Mouse (Mus musculus) gonadal fat pad, adult 2 months (tissue): ENCODE results near the gene Cldn9. TPM values are rescaled to one million over a fixed set of nuclear protein-coding genes. Genes with fewer than 3 reads are reported as not detected.
A peak's percentile ranks its signal among the peaks of the same experiment; 100 is the strongest.

Experiments
- DNase-seq: peaks from one replicate; pipeline ENCODE4 v3.0.0-alpha.2; 2012; ENCODE audit warnings: low read depth
- polyA plus RNA-seq: library from polyadenylated mRNA; depleted of rRNA; stranded (reverse); fragments of >200 nt; gene quantifications from 2 replicates; pipeline ENCODE4 v1.2.3, GENCODE M21; 2012

Cldn9 gene
- polyA plus RNA-seq, 1 experiment: 0.99 TPM

GRCm38 (mm10) chr17:23680336-23680735 lies 3.5 kb downstream of the Cldn9 start:
- DNase-seq: no peak

GRCm38 (mm10) chr17:23679127-23679835 lies 4.5 kb downstream of the Cldn9 start, which contains the start of gene Cldn6:
Gene Cldn6, plus strand, starts transcription at chr17:23679249.
- DNase-seq: no peak

GRCm38 (mm10) chr17:23677236-23677679 lies 6.6 kb downstream of the Cldn9 start, which contains the start of gene Tnfrsf12a:
Gene Tnfrsf12a, minus strand, starts transcription at chr17:23677468.
- DNase-seq: no peak

- DNase-seq: no peak
These were observed 7.3 kb downstream of the Cldn9 start for GRCm38 (mm10) chr17:23676473-23677031.

- DNase-seq: no peak
These were observed 8.1 kb downstream of the Cldn9 start for GRCm38 (mm10) chr17:23675564-23676281.

GRCm38 (mm10) chr17:23675127-23675526 lies 8.7 kb downstream of the Cldn9 start:
- DNase-seq: no peak

GRCm38 (mm10) chr17:23674271-23674952 lies 9.4 kb downstream of the Cldn9 start:
- no peak for DNase-seq

- peak; percentile 90 for DNase-seq
These were observed 10.3 kb downstream of the Cldn9 start, which contains the start of the genes Hcfc1r1 and Thoc6 for GRCm38 (mm10) chr17:23673424-23674073. Gene Hcfc1r1, plus strand, starts transcription at chr17:23673596. Gene Thoc6, minus strand, starts transcription at chr17:23673882.

GRCm38 (mm10) chr17:23672761-23673160 lies 11.1 kb downstream of the Cldn9 start:
- no peak for DNase-seq

- DNase-seq: no peak
These were observed 12.3 kb downstream of the Cldn9 start for GRCm38 (mm10) chr17:23671519-23671918.

GRCm38 (mm10) chr17:23670516-23671074 lies 13.2 kb downstream of the Cldn9 start:
- no peak for DNase-seq

GRCm38 (mm10) chr17:23665511-23665910 lies 18.3 kb downstream of the Cldn9 start:
- DNase-seq: no peak

- no peak for DNase-seq
These were observed 19.2 kb downstream of the Cldn9 start for GRCm38 (mm10) chr17:23664556-23665021.

GRCm38 (mm10) chr17:23661526-23661925 lies 22.3 kb downstream of the Cldn9 start:
- no peak for DNase-seq

- no peak for DNase-seq
These were observed 23.0 kb downstream of the Cldn9 start for GRCm38 (mm10) chr17:23660876-23661200.

GRCm38 (mm10) chr17:23660117-23660875 lies 23.5 kb downstream of the Cldn9 start, which contains the start of gene Bicdl2:
Gene Bicdl2, plus strand, starts transcription at chr17:23660506.
- DNase-seq: no peak

GRCm38 (mm10) chr17:23658450-23658849 lies 25.4 kb downstream of the Cldn9 start:
- no peak for DNase-seq

GRCm38 (mm10) chr17:23654410-23654809 lies 29.4 kb downstream of the Cldn9 start:
- DNase-seq: no peak

- no peak for DNase-seq
These were observed 29.8 kb downstream of the Cldn9 start for GRCm38 (mm10) chr17:23654001-23654400.

- DNase-seq: no peak
These were observed 30.5 kb downstream of the Cldn9 start for GRCm38 (mm10) chr17:23653324-23653723.
